Mouse (Mus musculus) liver, embryonic 15.5 days (tissue): ENCODE data around the gene Itih2. TPM values are rescaled to one million over a fixed set of nuclear protein-coding genes. Genes with fewer than 3 reads are reported as not detected.

Experiments used
- polyA plus RNA-seq: library from polyadenylated mRNA; unstranded; fragments of >200 nt; fragmentation: Nextera tagmentation; extraction: Ambion mirVana; gene quantifications from 2 replicates; pipeline ENCODE4 v1.2.1, GENCODE M21; 2015

Gene Itih2
- polyA plus RNA-seq, 1 experiment from 2014 or later = 310 TPM

Other genes with a start within 250 kb of the Itih2 start
- not detected in 2 replicates for gene 9230102O04Rik, start 241.9 kb downstream of the Itih2 start, polyA plus RNA-seq
- 1.1 TPM in 2 replicates for gene Gata3, start 241.4 kb downstream of the Itih2 start, polyA plus RNA-seq
- gene Taf3, start 82.8 kb downstream of the Itih2 start, polyA plus RNA-seq = 6.3 and 6.6 TPM in 2 replicates
- 293 and 314 TPM in 2 replicates for gene Atp5c1, start 50.9 kb downstream of the Itih2 start, polyA plus RNA-seq
- gene Kin, start 50.8 kb downstream of the Itih2 start, polyA plus RNA-seq = 12.1 and 12.7 TPM in 2 replicates
- gene Itih5, start 22.2 kb upstream of the Itih2 start, polyA plus RNA-seq = 3.8 and 3.9 TPM in 2 replicates
- gene Sfmbt2, start 239.1 kb upstream of the Itih2 start, polyA plus RNA-seq = 0.25 and 0.29 TPM in 2 replicates